Mouse (Mus musculus): Measurements from ENCODE around the gene Kcnh6.
"Not testable (repeated sequence)": the region's sequence is repeated elsewhere in the genome, so short reads cannot be mapped to it uniquely, and the experiment has no call there.

The Kcnh6 gene

GRCm38 (mm10) chr11:106065073-106065922 lies 57.4 kb downstream of the Kcnh6 start:
- no peak for DNase-seq (ENCODE audit: low spot score)

GRCm38 (mm10) chr11:106065923-106066571 lies 58.1 kb downstream of the Kcnh6 start, which contains the start of gene Taco1:
TSS of gene Taco1 (plus strand) at chr11:106066061.
- DNase-seq (ENCODE audit: low spot score): peak; percentile 87

GRCm38 (mm10) chr11:106066616-106067015 lies 58.7 kb downstream of the Kcnh6 start:
- not testable (repeated sequence) for DNase-seq (ENCODE audit: low spot score)

- DNase-seq (ENCODE audit: low spot score): no peak
These were observed 65.8 kb downstream of the Kcnh6 start for GRCm38 (mm10) chr11:106073774-106074173.

GRCm38 (mm10) chr11:106076321-106076720 lies 68.4 kb downstream of the Kcnh6 start:
- DNase-seq (ENCODE audit: low spot score): no peak
